Mouse (Mus musculus): ENCODE measurements at regions not wholly inside any gene's neighbourhood (a gene's known extent, or its start where the extent isn't known, plus 50 kb on each side); places are given as distances from the start of the nearest gene placed in this dataset.
A peak's percentile ranks its signal among the peaks of the same experiment; 100 is the strongest.

- Histone ChIP-seq H3K4me3 (replicated peaks; ENCODE audit: low read length) (no peak overlapping the region), H3K4me1 (replicated peaks; ENCODE audit: control insufficient read depth, insufficient read depth, low read length) (no peaks in the 10 kb centered on the region), H3K27ac (ENCODE audit: low read length) (no peak overlapping the region), H3K9ac (replicated peaks; ENCODE audit: low read depth, low read length) (no peak overlapping the region), H3K9me3 (ENCODE audit: control insufficient read depth, low read length) (no peaks in the 10 kb centered on the region), H3K4me2 (ENCODE audit: low read length) (no peak overlapping the region), H3K36me3 (ENCODE audit: control insufficient read depth, insufficient read depth) (no peaks in the 10 kb centered on the region), H3K27me3 (replicated peaks; ENCODE audit: control insufficient read depth, insufficient read depth, low read length) (no peaks in the 10 kb centered on the region)
- WGBS: 85% methylated on average over 3 of the region's 3 CpGs
- ATAC-seq: no peak
Measured at GRCm38 (mm10) chr17:65066135-65066534, 230.3 kb upstream of the 4930583I09Rik start.

DNA sequence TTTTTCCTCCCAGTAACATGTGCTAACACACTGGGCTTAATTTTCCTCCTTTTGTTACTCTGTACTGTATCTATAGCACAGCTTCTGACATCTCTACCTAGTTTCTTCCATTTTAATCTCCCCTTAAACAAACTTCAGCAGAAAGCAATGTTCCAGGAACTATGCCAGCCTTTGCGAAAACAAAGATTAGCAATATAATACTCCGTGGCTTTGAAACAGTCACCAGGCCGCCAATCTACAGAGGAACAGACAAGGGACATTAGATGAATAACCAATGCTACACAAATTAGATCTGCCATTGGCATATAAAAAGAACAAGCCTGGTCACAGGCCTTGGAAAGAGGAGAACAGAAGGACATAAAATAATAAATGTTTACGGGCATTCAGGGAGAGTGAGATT, 220.2 kb upstream of the 4930583I09Rik start:
- ATAC-seq: peak; percentile 55; the same call in 1 of the 2 replicates
- 29% methylated on average over 4 of the region's 4 CpGs for WGBS
- Histone ChIP-seq H3K4me3 (replicated peaks; ENCODE audit: low read length) (no peak overlapping the region), H3K4me1 (replicated peaks; ENCODE audit: control insufficient read depth, insufficient read depth, low read length) (no peaks in the 10 kb centered on the region; the same call in 1 of the 2 replicates), H3K36me3 (ENCODE audit: control insufficient read depth, insufficient read depth) (no peaks in the 10 kb centered on the region), H3K4me2 (ENCODE audit: low read length) (no peak overlapping the region), H3K27ac (ENCODE audit: low read length) (no peak overlapping the region), H3K9me3 (ENCODE audit: control insufficient read depth, low read length) (no peaks in the 10 kb centered on the region), H3K9ac (replicated peaks; ENCODE audit: low read depth, low read length) (no peak overlapping the region), H3K27me3 (replicated peaks; ENCODE audit: control insufficient read depth, insufficient read depth, low read length) (no peaks in the 10 kb centered on the region)

GRCm38 (mm10) chr17:65049860-65050482, 214.1 kb upstream of the 4930583I09Rik start:
- 0 out of 2 replicates have a peak, but pooled peaks cover 3% of the 10 kb centered on the region for H3K4me1 ChIP-seq (replicated peaks; ENCODE audit: control insufficient read depth, insufficient read depth, low read length)
- 17% methylated on average over 7 of the region's 7 CpGs for WGBS
- H3K36me3 ChIP-seq (ENCODE audit: control insufficient read depth, insufficient read depth): no peaks in the 10 kb centered on the region
- no peak overlapping the region for H3K4me3 ChIP-seq (replicated peaks; ENCODE audit: low read length)
- H3K9ac ChIP-seq (replicated peaks; ENCODE audit: low read depth, low read length): no peak overlapping the region
- H3K27me3 ChIP-seq (replicated peaks; ENCODE audit: control insufficient read depth, insufficient read depth, low read length): no peaks in the 10 kb centered on the region
- no peaks in the 10 kb centered on the region for H3K9me3 ChIP-seq (ENCODE audit: control insufficient read depth, low read length)
- no peak overlapping the region for H3K27ac ChIP-seq (ENCODE audit: low read length)
- ATAC-seq: peak; percentile 54; the same call in 1 of the 2 replicates
- H3K4me2 ChIP-seq (ENCODE audit: low read length): no peak overlapping the region

- Histone ChIP-seq H3K4me3 (replicated peaks; ENCODE audit: low read length) (no peak overlapping the region), H3K27ac (ENCODE audit: low read length) (no peak overlapping the region), H3K36me3 (ENCODE audit: control insufficient read depth, insufficient read depth) (no peaks in the 10 kb centered on the region), H3K9ac (replicated peaks; ENCODE audit: low read depth, low read length) (no peak overlapping the region), H3K4me1 (replicated peaks; ENCODE audit: control insufficient read depth, insufficient read depth, low read length) (no peaks in the 10 kb centered on the region), H3K27me3 (replicated peaks; ENCODE audit: control insufficient read depth, insufficient read depth, low read length) (no peaks in the 10 kb centered on the region), H3K9me3 (ENCODE audit: control insufficient read depth, low read length) (no peaks in the 10 kb centered on the region), H3K4me2 (ENCODE audit: low read length) (no peak overlapping the region)
- WGBS: 92% methylated on average over 5 of the region's 5 CpGs
- no peak for ATAC-seq
Measured at GRCm38 (mm10) chr17:65015731-65016130, 179.9 kb upstream of the 4930583I09Rik start.

DNA sequence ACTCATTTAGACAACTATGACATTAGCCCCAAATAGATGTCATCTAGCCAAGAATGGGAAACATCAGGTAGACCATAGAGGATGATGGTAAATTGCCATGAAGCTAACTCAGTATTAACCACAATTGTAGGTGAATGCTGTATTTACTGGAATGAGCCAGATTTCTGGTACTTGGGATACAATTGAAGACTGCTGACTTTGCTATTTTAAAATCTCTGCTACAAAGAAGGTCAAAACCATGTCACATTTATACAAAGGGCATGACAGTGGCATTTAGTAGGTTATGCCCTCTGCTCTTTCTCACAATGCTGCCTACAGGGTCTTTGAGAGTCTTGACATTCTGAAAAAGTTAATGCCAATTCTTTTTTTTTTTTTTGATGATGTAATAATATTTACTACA, 178.8 kb upstream of the 4930583I09Rik start:
- no peaks in the 10 kb centered on the region for H3K9me3 ChIP-seq (ENCODE audit: control insufficient read depth, low read length)
- H3K36me3 ChIP-seq (ENCODE audit: control insufficient read depth, insufficient read depth): no peaks in the 10 kb centered on the region
- no peak overlapping the region for H3K4me3 ChIP-seq (replicated peaks; ENCODE audit: low read length)
- H3K27me3 ChIP-seq (replicated peaks; ENCODE audit: control insufficient read depth, insufficient read depth, low read length): no peaks in the 10 kb centered on the region
- H3K4me1 ChIP-seq (replicated peaks; ENCODE audit: control insufficient read depth, insufficient read depth, low read length): no peaks in the 10 kb centered on the region
- ATAC-seq: no peak
- no peak overlapping the region for H3K4me2 ChIP-seq (ENCODE audit: low read length)
- H3K27ac ChIP-seq (ENCODE audit: low read length): no peak overlapping the region
- H3K9ac ChIP-seq (replicated peaks; ENCODE audit: low read depth, low read length): no peak overlapping the region

GRCm38 (mm10) chr17:65000626-65001135, 164.8 kb upstream of the 4930583I09Rik start:
- H3K27ac ChIP-seq (ENCODE audit: low read length): no peak overlapping the region
- H3K4me2 ChIP-seq (ENCODE audit: low read length): no peak overlapping the region
- H3K4me3 ChIP-seq (replicated peaks; ENCODE audit: low read length): no peak overlapping the region
- no peaks in the 10 kb centered on the region for H3K4me1 ChIP-seq (replicated peaks; ENCODE audit: control insufficient read depth, insufficient read depth, low read length)
- 85% methylated on average over 5 of the region's 5 CpGs for WGBS
- no peaks in the 10 kb centered on the region for H3K27me3 ChIP-seq (replicated peaks; ENCODE audit: control insufficient read depth, insufficient read depth, low read length)
- no peaks in the 10 kb centered on the region for H3K9me3 ChIP-seq (ENCODE audit: control insufficient read depth, low read length)
- H3K9ac ChIP-seq (replicated peaks; ENCODE audit: low read depth, low read length): no peak overlapping the region
- no peak for ATAC-seq
- H3K36me3 ChIP-seq (ENCODE audit: control insufficient read depth, insufficient read depth): no peaks in the 10 kb centered on the region

- WGBS: 94% methylated on average over 10 of the region's 10 CpGs
- Histone ChIP-seq H3K36me3 (ENCODE audit: control insufficient read depth, insufficient read depth) (no peaks in the 10 kb centered on the region), H3K4me1 (replicated peaks; ENCODE audit: control insufficient read depth, insufficient read depth, low read length) (no peaks in the 10 kb centered on the region), H3K4me3 (replicated peaks; ENCODE audit: low read length) (no peak overlapping the region), H3K27ac (ENCODE audit: low read length) (no peak overlapping the region), H3K4me2 (ENCODE audit: low read length) (no peak overlapping the region), H3K9me3 (ENCODE audit: control insufficient read depth, low read length) (no peaks in the 10 kb centered on the region), H3K9ac (replicated peaks; ENCODE audit: low read depth, low read length) (no peak overlapping the region), H3K27me3 (replicated peaks; ENCODE audit: control insufficient read depth, insufficient read depth, low read length) (no peaks in the 10 kb centered on the region)
- ATAC-seq: no peak
Measured at GRCm38 (mm10) chr17:64994483-64994882, 158.6 kb upstream of the 4930583I09Rik start.

- Histone ChIP-seq H3K9ac (replicated peaks; ENCODE audit: low read depth, low read length) (no peak overlapping the region), H3K4me2 (ENCODE audit: low read length) (no peak overlapping the region), H3K36me3 (ENCODE audit: control insufficient read depth, insufficient read depth) (no peaks in the 10 kb centered on the region), H3K9me3 (ENCODE audit: control insufficient read depth, low read length) (no peaks in the 10 kb centered on the region), H3K27me3 (replicated peaks; ENCODE audit: control insufficient read depth, insufficient read depth, low read length) (no peaks in the 10 kb centered on the region), H3K27ac (ENCODE audit: low read length) (no peak overlapping the region), H3K4me1 (replicated peaks; ENCODE audit: control insufficient read depth, insufficient read depth, low read length) (no peaks in the 10 kb centered on the region), H3K4me3 (replicated peaks; ENCODE audit: low read length) (no peak overlapping the region)
- ATAC-seq: no peak
- WGBS: 54% methylated on average over 3 of the region's 3 CpGs
Measured at GRCm38 (mm10) chr17:64991262-64991661, 155.4 kb upstream of the 4930583I09Rik start.

DNA sequence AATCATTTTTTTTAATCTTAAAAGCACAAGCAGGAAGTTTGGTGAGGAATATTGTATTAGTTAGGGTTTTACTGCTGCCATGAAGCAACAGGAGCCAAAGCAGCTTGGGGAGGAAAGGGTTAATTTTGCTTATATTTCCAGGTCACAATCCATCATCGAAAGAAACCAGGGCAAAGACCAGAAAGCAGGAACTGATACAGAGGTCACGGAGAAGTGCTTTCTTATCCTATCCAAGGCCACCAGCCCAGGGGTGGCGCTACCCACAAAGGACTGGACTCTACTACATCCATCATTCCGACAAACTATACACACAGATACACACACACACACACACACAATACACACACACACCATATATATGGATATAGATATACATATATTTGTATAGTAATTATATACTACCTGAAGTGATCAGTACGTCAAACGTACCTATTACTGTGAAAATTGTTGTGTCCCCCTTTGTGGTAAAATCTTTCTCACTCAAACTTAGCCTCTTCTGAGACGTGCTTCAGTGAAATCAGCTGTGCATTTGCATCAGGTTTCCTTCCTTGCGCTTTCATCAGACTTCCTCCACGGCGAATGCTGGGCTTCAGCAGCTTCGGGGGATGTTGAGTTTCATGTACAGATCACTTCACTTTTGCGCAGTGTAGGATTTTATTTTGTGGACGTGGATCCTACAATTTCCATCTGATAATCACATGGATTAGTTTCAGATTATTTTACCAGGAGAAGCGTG, 148.6 kb upstream of the 4930583I09Rik start:
- Histone ChIP-seq H3K36me3 (ENCODE audit: control insufficient read depth, insufficient read depth) (no peaks in the 10 kb centered on the region), H3K9me3 (ENCODE audit: control insufficient read depth, low read length) (no peaks in the 10 kb centered on the region), H3K27ac (ENCODE audit: low read length) (no peak overlapping the region), H3K4me3 (replicated peaks; ENCODE audit: low read length) (no peak overlapping the region), H3K9ac (replicated peaks; ENCODE audit: low read depth, low read length) (no peak overlapping the region), H3K4me2 (ENCODE audit: low read length) (no peak overlapping the region), H3K4me1 (replicated peaks; ENCODE audit: control insufficient read depth, insufficient read depth, low read length) (no peaks in the 10 kb centered on the region), H3K27me3 (replicated peaks; ENCODE audit: control insufficient read depth, insufficient read depth, low read length) (no peaks in the 10 kb centered on the region)
- 85% methylated on average over 14 of the region's 14 CpGs for WGBS
- ATAC-seq: no peak

Data from forebrain, embryonic 16.5 days (tissue).